Mouse (Mus musculus) small intestine, adult 2 months (tissue): ENCODE results near the gene Gm5617. TPM values are rescaled to one million over a fixed set of nuclear protein-coding genes. Genes with fewer than 3 reads are reported as not detected.
"Not testable (repeated sequence)": the region's sequence is repeated elsewhere in the genome, so short reads cannot be mapped to it uniquely, and the experiment has no call there.

Source experiments
- H3K27ac ChIP-seq: fragments of 200-500 bp; 2 replicates; pipeline ENCODE4 v1.5.1; 2012; ENCODE audit warnings: low read depth, low read length, control low read depth, inconsistent platforms; ENCODE audit not compliant: insufficient read depth
- H3K27me3 ChIP-seq: fragments of 200-500 bp; 2 replicates; pipeline ENCODE4 v1.6.1; 2012; ENCODE audit warnings: mild to moderate bottlenecking, moderate library complexity, low read length, inconsistent platforms; ENCODE audit not compliant: control insufficient read depth, insufficient read depth
- H3K36me3 ChIP-seq: fragments of 200-500 bp; 2 replicates; pipeline ENCODE4 v1.6.1; 2012; ENCODE audit warnings: mild to moderate bottlenecking, low read length, control low read depth, inconsistent platforms; ENCODE audit not compliant: control insufficient read depth, insufficient read depth
- H3K4me1 ChIP-seq: fragments of 200-500 bp; 2 replicates; pipeline ENCODE4 v1.6.1; 2012; ENCODE audit warnings: low read length, inconsistent platforms, mixed read lengths; ENCODE audit not compliant: control insufficient read depth, insufficient read depth, insufficient read length
- H3K4me3 ChIP-seq: fragments of 200-500 bp; 2 replicates; pipeline ENCODE4 v1.5.1; 2012; ENCODE audit warnings: low read depth, mild to moderate bottlenecking, control low read depth, inconsistent platforms, low read length, moderate library complexity
- CTCF ChIP-seq: fragments of 200-500 bp; IDR thresholded peaks from 2 replicates; pipeline ENCODE4 v1.5.1; 2012; ENCODE audit warnings: low read depth, mild to moderate bottlenecking, control low read depth, inconsistent platforms, low read length, moderate library complexity, mixed read lengths; ENCODE audit not compliant: insufficient replicate concordance, insufficient read length; ENCODE audit errors: extremely low read depth
- POLR2A ChIP-seq: fragments of 200-500 bp; IDR thresholded peaks from 2 replicates; pipeline ENCODE4 v1.6.1; 2012; ENCODE audit warnings: low read depth, mild to moderate bottlenecking, control low read depth, inconsistent platforms, low read length, moderate library complexity
- WGBS: fragments of 180-500 bp; shearing (Covaris S2); methylation state at CpG from one replicate; pipeline ENCODE4 v1.1.7; 2018; 5-methylcytosine and 5-hydroxymethylcytosine counted together
- polyA plus RNA-seq: library from polyadenylated mRNA; depleted of rRNA; stranded (reverse); fragments of >200 nt; gene quantifications from 2 replicates; pipeline ENCODE4 v1.2.3, GENCODE M21; 2012

The Gm5617 gene
- polyA plus RNA-seq, 1 experiment, result 68.0 TPM

DNA sequence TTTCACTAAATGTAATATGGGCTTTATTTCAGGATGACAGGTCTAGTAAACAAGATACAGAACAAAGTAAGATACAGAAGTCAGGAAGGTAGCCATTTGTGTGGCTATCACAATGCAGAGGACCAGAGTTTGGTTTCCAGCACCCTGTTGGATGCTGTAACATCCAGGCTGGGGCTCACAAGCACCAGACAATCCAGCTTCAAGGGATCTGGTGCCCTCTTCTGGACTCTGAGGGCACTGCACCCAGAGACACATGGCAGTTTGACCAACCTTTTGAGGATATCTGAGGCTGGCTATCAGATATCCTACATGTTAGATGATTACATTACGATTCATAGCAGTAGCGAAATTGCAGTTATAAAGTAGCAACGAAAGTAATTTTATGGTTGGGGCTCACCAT, 29.6 kb upstream of the Gm5617 start:
- H3K27me3 ChIP-seq, result no peaks in the 10 kb centered on the region
- H3K27ac ChIP-seq, result no peak overlapping the region
- H3K4me1 ChIP-seq, result no peaks in the 10 kb centered on the region
- WGBS, result 93% methylated on average over 3 of the region's 3 CpGs
- peaks cover 9% of the 10 kb centered on the region; the same call in 1 of the 2 replicates for H3K36me3 ChIP-seq
- H3K4me3 ChIP-seq, result no peak overlapping the region
- peak; percentile 52; the same call in 1 of the 2 replicates for TF ChIP-seq CTCF
- no peak for TF ChIP-seq POLR2A

DNA sequence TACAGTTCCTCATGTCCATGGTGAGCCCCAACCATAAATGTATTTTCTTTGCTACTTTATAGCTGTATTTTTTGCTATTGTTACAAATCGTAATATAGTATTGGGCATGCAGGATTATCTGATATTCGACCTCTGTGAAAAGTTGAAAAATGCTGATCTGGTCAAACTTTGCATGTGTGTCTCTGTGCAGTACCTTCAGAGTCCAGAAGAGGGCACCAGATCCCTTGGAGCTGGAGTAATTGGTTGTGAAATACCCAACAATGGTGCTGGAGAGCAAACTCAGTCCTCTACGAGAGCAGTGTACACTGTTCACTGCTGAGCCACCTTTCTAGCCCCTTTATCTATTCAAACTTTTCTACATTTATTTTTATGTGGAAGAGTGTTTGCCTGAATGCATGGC, 28.4 kb upstream of the Gm5617 start:
- WGBS, result 56% methylated on average over 3 of the region's 3 CpGs
- TF ChIP-seq POLR2A (no peak), CTCF (peak; percentile 45; the same call in 1 of the 2 replicates)
- H3K4me1 ChIP-seq, result no peaks in the 10 kb centered on the region

DNA sequence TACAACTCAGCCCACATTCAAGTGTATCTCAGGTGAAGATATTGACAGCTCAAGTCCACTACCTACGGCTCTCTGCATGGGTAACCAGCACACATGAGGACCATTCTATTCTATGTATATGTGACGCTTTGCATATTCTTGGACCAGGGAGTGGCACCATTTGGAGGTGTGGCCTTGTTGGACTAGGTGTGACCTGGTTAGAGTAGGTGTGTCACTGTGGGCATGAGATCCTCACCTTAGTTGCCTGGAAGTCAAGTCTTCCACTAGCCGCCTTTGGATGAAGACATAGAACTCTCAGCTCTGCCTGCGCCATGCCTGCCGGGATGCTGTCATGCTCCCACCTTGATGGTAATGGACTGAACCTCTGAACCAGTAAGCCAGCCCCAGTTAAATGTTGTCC, 27.8 kb upstream of the Gm5617 start:
- 92% methylated on average over 5 of the region's 5 CpGs for WGBS
- not testable (repeated sequence) for H3K4me3 ChIP-seq, H3K4me1 ChIP-seq, H3K27ac ChIP-seq, H3K27me3 ChIP-seq
- H3K36me3 ChIP-seq, result peaks cover 12% of the 10 kb centered on the region; the same call in 1 of the 2 replicates

More for the DNA sequence above, 28.4 kb upstream of the Gm5617 start:
- peaks cover 12% of the 10 kb centered on the region; the same call in 1 of the 2 replicates for H3K36me3 ChIP-seq
- no peaks in the 10 kb centered on the region for H3K27me3 ChIP-seq
- H3K4me3 ChIP-seq, result no peak overlapping the region
- no peak overlapping the region for H3K27ac ChIP-seq

DNA sequence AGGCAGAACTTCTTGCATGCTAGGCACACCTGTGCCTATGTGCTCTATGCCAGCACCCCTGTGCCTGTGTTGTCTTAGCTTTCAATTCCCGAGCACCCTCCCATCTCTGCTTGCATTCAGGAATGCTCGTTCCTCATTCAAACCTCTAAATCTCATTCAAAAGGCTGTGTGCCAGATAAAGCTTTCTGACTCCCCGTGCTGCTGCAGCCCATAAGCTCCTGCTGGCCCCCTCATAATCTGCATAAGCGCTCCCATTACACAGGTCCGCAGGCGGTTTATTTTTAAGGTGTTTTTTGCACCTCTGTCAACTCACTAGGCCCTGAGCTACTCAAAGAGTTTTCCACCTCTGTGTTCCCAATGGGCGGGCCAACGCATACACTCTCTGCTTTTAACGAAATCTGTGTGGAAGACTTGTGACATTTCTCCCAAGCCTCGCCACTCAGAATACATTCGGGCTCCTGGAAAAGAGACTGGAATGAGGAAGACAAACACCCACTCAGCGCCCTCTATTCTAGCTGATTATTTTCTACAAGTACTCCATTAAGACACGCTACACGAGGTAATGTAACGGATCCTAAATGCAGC, 22.7 kb upstream of the Gm5617 start:
- H3K4me1 ChIP-seq, result no peaks in the 10 kb centered on the region
- no peak overlapping the region for H3K27ac ChIP-seq
- 89% methylated on average over 15 of the region's 15 CpGs for WGBS
- H3K27me3 ChIP-seq, result no peaks in the 10 kb centered on the region
- no peak for TF ChIP-seq CTCF
- H3K36me3 ChIP-seq, result peaks cover 24% of the 10 kb centered on the region
- no peak overlapping the region for H3K4me3 ChIP-seq

DNA sequence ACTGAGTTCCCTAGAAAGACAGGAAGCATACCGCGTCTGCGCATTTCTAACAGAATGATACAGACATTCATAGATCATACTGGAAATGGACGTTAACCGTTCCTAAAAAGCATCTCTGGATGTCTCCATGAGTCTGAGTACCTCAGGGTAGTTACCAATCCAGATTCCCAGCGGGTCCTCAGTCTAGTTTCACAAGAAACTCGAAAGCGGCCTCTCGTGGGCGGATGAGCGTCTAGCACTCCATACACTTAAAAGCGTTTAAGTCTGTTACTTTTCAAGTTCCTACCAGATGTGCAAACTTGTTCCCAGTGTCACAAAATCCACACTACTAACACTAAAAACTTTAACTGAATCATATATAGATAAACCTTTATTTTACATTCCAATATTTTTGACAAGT, 22.1 kb upstream of the Gm5617 start:
- no peaks in the 10 kb centered on the region for H3K27me3 ChIP-seq
- WGBS, result 91% methylated on average over 12 of the region's 12 CpGs
- peaks cover 23% of the 10 kb centered on the region for H3K36me3 ChIP-seq
- TF ChIP-seq CTCF (no peak), POLR2A (no peak)
- H3K4me3 ChIP-seq, result no peak overlapping the region
- no peak overlapping the region for H3K27ac ChIP-seq
- no peaks in the 10 kb centered on the region for H3K4me1 ChIP-seq

DNA sequence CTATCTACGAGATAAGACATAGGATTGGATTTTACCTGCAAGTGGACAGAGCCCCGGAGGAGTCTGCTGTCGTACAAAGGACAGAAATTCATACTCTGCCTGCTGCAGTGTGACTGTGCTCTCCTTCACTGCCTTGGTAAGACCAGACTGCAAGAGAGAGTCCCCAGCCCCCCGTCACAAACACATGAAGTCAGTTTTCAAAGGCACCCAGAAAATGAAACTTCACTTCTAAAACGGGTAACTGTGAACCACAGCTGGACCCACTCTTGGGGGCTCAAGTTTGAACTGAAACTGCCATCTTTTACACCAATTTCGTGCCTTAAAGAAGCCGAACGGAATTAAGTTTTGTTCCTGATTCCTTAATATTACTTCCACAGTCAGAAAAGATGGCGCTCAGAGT, 20.9 kb upstream of the Gm5617 start:
- Histone ChIP-seq H3K4me3 (no peak overlapping the region), H3K27ac (peak overlapping the region; percentile 43; the same call in 1 of the 2 replicates), H3K36me3 (peaks cover 21% of the 10 kb centered on the region), H3K4me1 (no peaks in the 10 kb centered on the region), H3K27me3 (no peaks in the 10 kb centered on the region)
- 88% methylated on average over 9 of the region's 9 CpGs for WGBS
- no peak for TF ChIP-seq POLR2A
- TF ChIP-seq CTCF, result no peak

DNA sequence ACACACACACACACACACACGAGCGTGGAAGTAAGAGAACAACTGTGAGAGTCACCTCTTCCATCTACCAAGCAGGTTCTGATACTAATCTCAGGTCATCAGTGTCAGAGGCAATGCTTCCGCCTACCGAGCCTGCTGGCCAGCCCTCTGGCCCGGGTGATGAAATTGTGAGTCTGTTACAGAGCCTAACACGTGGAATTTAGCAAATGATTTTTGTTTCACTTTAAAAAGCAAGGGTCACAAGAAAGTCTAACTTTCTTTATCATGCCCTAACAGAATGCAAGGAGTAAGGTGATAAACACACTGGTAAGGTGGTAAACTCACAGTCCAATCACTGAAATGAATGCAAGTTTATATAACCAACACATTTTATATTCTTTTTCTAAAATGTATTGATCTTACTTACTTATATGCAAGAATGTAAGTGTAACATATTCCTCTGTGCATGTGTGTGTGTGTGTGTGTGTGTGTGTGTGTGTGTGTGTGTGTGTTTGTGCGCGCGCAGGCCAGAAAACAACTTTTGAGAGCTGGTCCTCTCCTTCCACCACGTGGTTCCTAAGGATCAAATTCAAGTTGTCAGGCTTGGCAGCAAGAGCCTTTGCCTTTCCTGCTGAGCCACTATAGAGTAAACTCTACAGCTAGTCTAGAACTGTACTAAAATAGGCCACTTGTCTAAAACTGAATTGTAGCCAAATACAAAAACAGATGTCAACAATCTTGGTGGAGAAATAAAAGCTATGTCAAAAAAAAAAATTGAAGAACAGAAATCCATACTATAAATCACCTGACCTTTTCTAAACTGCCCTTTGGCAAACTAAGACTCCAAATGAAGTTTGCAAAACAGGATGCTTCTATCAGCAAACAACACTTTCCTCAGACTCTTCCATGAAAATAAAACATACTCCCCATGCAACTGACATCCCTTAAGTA, 18.7 kb upstream of the Gm5617 start:
- TF ChIP-seq CTCF (no peak), POLR2A (no peak)
- Histone ChIP-seq H3K4me3 (no peak overlapping the region), H3K36me3 (peaks cover 13% of the 10 kb centered on the region), H3K4me1 (no peaks in the 10 kb centered on the region), H3K27ac (no peak overlapping the region), H3K27me3 (no peaks in the 10 kb centered on the region)
- WGBS, result 78% methylated on average over 10 of the region's 10 CpGs
